Mouse (Mus musculus) neural tube, embryonic 15.5 days (tissue): Measurements from ENCODE around the gene Psmb5. TPM values are rescaled to one million over a fixed set of nuclear protein-coding genes. Genes with fewer than 3 reads are reported as not detected.

Experiments used
- ATAC-seq: fragments of 200-750 bp; cut with Nextera tagmentation; 2 replicates; pipeline ENCODE4 v1.8.0; 2017; ENCODE audit warnings: mild to moderate bottlenecking, moderate TSS enrichment, moderate library complexity; ENCODE audit not compliant: low FRiP score
- H3K27ac ChIP-seq: fragments of 300-500 bp; sonication (generic); replicated peaks from 2 replicates; pipeline ENCODE4 v1.5.1; 2015; ENCODE audit warnings: mild to moderate bottlenecking, inconsistent platforms
- H3K27me3 ChIP-seq: fragments of 300-500 bp; sonication (generic); replicated peaks from 2 replicates; pipeline ENCODE4 v1.6.1; 2015; ENCODE audit warnings: inconsistent platforms
- H3K36me3 ChIP-seq: fragments of 300-500 bp; sonication (generic); 2 replicates; pipeline ENCODE4 v1.6.1; 2015; ENCODE audit warnings: inconsistent platforms
- H3K4me1 ChIP-seq: fragments of 300-500 bp; sonication (generic); 2 replicates; pipeline ENCODE4 v1.6.1; 2015; ENCODE audit warnings: inconsistent platforms
- H3K4me2 ChIP-seq: fragments of 300-500 bp; sonication (generic); 2 replicates; pipeline ENCODE4 v1.6.1; 2015; ENCODE audit warnings: inconsistent platforms, mild to moderate bottlenecking, moderate library complexity
- H3K4me3 ChIP-seq: fragments of 300-500 bp; sonication (generic); replicated peaks from 2 replicates; pipeline ENCODE4 v1.5.1; 2015; ENCODE audit warnings: mild to moderate bottlenecking, inconsistent platforms
- H3K9ac ChIP-seq: fragments of 300-500 bp; sonication (generic); replicated peaks from 2 replicates; pipeline ENCODE4 v1.6.1; 2015; ENCODE audit warnings: mild to moderate bottlenecking, inconsistent platforms
- H3K9me3 ChIP-seq: fragments of 300-500 bp; sonication (generic); replicated peaks from 2 replicates; pipeline ENCODE4 v1.6.1; 2016; ENCODE audit warnings: inconsistent platforms
- WGBS: fragments of 180-500 bp; shearing (Covaris S2); methylation state at CpG from one replicate; pipeline ENCODE4 v1.1.7; 2015; ENCODE audit warnings: mixed read lengths; 5-methylcytosine and 5-hydroxymethylcytosine counted together
- polyA plus RNA-seq: library from polyadenylated mRNA; unstranded; fragments of >200 nt; fragmentation: Nextera tagmentation; extraction: Ambion mirVana; gene quantifications from 2 replicates; pipeline ENCODE4 v1.2.1, GENCODE M21; 2015

Gene Psmb5
- 446 and 448 TPM in 2 replicates for polyA plus RNA-seq

GRCm38 (mm10) chr14:54617897-54618365 lies at the start of gene Psmb5:
Psmb5 (minus strand) TSS chr14:54618022.
- Histone ChIP-seq H3K36me3 (peaks cover 24% of the 10 kb centered on the region), H3K4me3 (peak within 1 kb of the TSS; percentile 81), H3K27me3 (no peaks in the 10 kb centered on the region), H3K4me1 (peaks cover 26% of the 10 kb centered on the region), H3K27ac (peak within 1 kb of the TSS; percentile 85), H3K4me2 (peak within 1 kb of the TSS; percentile 73), H3K9me3 (no peaks in the 10 kb centered on the region), H3K9ac (peak within 1 kb of the TSS; percentile 80)
- peak; percentile 92 for ATAC-seq
- under 1% methylated on average over 25 of the region's 25 CpGs for WGBS

GRCm38 (mm10) chr14:54664477-54665222 lies 46.8 kb upstream of the Psmb5 start:
- whole genome bisulfite sequencing = 92% methylated on average over 10 of the region's 10 CpGs

GRCm38 (mm10) chr14:54660009-54660408 lies 42.2 kb upstream of the Psmb5 start:
- Histone ChIP-seq H3K9ac (no peak overlapping the region), H3K27ac (no peak overlapping the region), H3K9me3 (no peaks in the 10 kb centered on the region), H3K4me2 (no peak overlapping the region), H3K36me3 (peaks cover 94% of the 10 kb centered on the region), H3K27me3 (no peaks in the 10 kb centered on the region), H3K4me1 (no peaks in the 10 kb centered on the region), H3K4me3 (no peak overlapping the region)
- ATAC-seq = no peak
- 88% methylated on average over 2 of the region's 2 CpGs for WGBS

More at GRCm38 (mm10) chr14:54664477-54665222, 46.8 kb upstream of the Psmb5 start:
- Histone ChIP-seq H3K4me1 (no peaks in the 10 kb centered on the region), H3K9me3 (no peaks in the 10 kb centered on the region), H3K27me3 (no peaks in the 10 kb centered on the region), H3K36me3 (peaks cover 93% of the 10 kb centered on the region), H3K4me2 (no peak overlapping the region), H3K4me3 (no peak overlapping the region), H3K9ac (no peak overlapping the region), H3K27ac (no peak overlapping the region)
- ATAC-seq = no peak

- no peaks in the 10 kb centered on the region for H3K9me3 ChIP-seq
- peak overlapping the region; percentile 84 for H3K27ac ChIP-seq
- peaks cover 49% of the 10 kb centered on the region for H3K4me1 ChIP-seq
- peak overlapping the region; percentile 62 for H3K9ac ChIP-seq
- no peaks in the 10 kb centered on the region for H3K27me3 ChIP-seq
- H3K36me3 ChIP-seq = peaks cover 58% of the 10 kb centered on the region
- WGBS = under 1% methylated on average over 12 of the region's 12 CpGs
- peak overlapping the region; percentile 65 for H3K4me2 ChIP-seq
- H3K4me3 ChIP-seq = peak overlapping the region; percentile 57
- ATAC-seq = peak; percentile 77
Observed at GRCm38 (mm10) chr14:54653496-54653895, 35.7 kb upstream of the Psmb5 start.

GRCm38 (mm10) chr14:54652787-54653186 lies 35.0 kb upstream of the Psmb5 start:
- Histone ChIP-seq H3K36me3 (peaks cover 57% of the 10 kb centered on the region), H3K9ac (peak overlapping the region; percentile 62), H3K4me2 (peak overlapping the region; percentile 65), H3K9me3 (no peaks in the 10 kb centered on the region), H3K4me3 (peak overlapping the region; percentile 57), H3K4me1 (peaks cover 54% of the 10 kb centered on the region), H3K27me3 (no peaks in the 10 kb centered on the region), H3K27ac (peak overlapping the region; percentile 84)
- ATAC-seq = no peak; the same call in 1 of the 2 replicates
- WGBS = 0% methylated on average over 7 of the region's 7 CpGs

GRCm38 (mm10) chr14:54651556-54651955 lies 33.7 kb upstream of the Psmb5 start:
- Histone ChIP-seq H3K4me1 (peaks cover 54% of the 10 kb centered on the region), H3K27ac (peak overlapping the region; percentile 84; the same call in 1 of the 2 replicates), H3K36me3 (peaks cover 57% of the 10 kb centered on the region), H3K4me3 (peak overlapping the region; percentile 57; the same call in 1 of the 2 replicates), H3K9ac (0 out of 2 replicates have a peak overlapping the region, but pooled peaks have one; percentile 62), H3K9me3 (no peaks in the 10 kb centered on the region), H3K4me2 (peak overlapping the region; percentile 65), H3K27me3 (no peaks in the 10 kb centered on the region)
- WGBS = 88% methylated on average over 4 of the region's 4 CpGs
- ATAC-seq = peak; percentile 15; the same call in 1 of the 2 replicates

DNA sequence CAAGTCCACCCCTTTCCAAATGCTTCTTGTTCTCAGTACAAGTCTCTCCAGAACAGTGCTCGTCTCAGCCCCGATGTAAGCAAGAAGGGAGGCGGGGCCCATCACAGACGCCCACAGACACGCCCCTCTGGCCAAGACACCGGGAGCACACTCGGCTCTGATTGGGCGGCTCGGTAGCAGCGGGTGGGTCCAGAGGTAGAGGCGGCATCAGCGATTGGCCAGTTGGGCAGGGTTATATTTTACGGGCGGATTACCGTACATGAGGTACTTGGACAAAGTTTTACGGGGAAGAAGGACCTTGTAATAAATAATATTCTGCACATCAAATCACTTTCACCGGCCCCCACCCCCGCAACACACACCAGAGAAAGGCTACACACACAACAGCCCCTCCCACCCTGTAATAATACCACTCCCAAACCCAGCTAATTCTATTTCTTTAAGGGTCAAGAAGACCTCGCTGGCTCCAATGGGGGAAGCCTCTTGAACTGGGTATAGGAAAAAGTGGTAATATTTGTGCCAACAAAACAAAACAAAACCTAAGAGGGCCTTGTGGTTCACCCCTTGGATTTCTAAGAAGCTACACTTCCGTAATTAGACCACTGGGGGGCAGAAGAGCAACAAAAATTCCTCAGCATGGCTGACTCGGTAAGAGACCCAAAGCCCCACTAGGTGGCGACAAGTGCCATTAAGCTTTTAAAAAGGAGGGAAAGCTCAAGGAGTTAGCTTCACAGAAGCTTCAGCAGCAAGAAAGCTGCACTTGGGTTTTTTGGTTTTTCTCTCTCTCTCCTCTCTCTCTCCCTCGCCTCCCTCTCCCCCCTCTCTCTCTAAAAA lies 33.0 kb upstream of the Psmb5 start:
- no peak overlapping the region for H3K9ac ChIP-seq
- ATAC-seq = peak; percentile 37
- peaks cover 54% of the 10 kb centered on the region for H3K4me1 ChIP-seq
- H3K4me2 ChIP-seq = peak overlapping the region; percentile 65
- H3K9me3 ChIP-seq = no peaks in the 10 kb centered on the region
- peaks cover 57% of the 10 kb centered on the region for H3K36me3 ChIP-seq
- H3K27ac ChIP-seq = 0 out of 2 replicates have a peak overlapping the region, but pooled peaks have one; percentile 84
- 66% methylated on average over 23 of the region's 23 CpGs for WGBS
- no peak overlapping the region; the same call in 1 of the 2 replicates for H3K4me3 ChIP-seq
- H3K27me3 ChIP-seq = no peaks in the 10 kb centered on the region

DNA sequence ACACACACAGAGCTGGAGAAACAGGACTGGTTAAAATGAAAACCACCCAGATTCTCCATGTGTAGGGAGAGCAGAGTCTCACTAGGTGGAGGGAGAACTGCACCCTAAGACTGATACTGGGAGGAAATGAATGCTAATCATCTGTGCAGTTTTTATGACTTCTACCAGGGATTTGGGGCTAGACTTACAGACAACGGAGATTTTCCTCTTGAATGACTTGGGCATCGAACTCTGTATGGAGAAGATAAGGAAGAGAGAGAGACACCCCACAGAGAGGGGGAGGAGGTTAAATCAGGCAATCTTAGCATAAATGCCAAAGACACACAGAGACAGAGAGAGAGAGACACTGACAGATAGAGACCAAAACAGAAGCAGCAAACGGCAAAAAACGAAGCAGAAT lies 30.1 kb upstream of the Psmb5 start:
- no peak for ATAC-seq
- Histone ChIP-seq H3K4me1 (peaks cover 45% of the 10 kb centered on the region), H3K9ac (no peak overlapping the region), H3K4me3 (no peak overlapping the region), H3K4me2 (no peak overlapping the region), H3K27me3 (no peaks in the 10 kb centered on the region), H3K9me3 (no peaks in the 10 kb centered on the region), H3K36me3 (peaks cover 81% of the 10 kb centered on the region), H3K27ac (no peak overlapping the region)
- WGBS = 80% methylated on average over 4 of the region's 4 CpGs

DNA sequence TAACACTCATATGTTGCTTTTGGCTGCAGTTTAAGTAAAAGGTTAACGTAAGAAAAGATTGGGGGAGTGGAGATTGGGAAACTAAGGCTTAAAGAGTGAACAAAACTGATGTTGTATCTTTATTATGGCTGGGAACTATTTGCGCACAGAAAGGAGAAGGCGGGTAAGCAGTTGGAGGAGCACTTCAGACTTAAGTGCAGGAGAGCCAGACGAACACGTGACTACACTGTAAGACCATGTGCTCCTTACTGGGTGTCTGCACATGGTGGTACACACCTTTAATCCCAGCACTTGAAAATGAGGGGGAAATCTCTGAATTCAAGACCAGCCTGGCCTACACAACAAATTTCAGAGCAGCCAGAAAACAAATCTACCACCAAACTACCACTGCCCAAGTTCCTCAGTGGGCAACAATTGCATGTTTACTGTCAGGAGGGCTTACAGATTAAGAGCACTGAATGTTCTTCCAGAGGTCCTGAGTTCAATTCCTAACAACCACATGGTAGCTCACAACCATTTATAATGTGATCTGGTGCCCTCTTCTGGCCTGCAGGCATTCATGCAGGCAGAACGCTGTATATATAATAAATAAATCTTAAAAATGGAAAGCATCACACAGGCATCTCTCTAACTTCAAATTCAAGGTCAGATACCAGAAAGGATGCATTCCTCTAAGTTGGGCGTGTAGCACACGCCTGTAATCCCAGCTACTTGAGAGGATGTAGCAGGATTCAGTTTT lies 29.2 kb upstream of the Psmb5 start:
- no peak for ATAC-seq
- 93% methylated on average over 8 of the region's 8 CpGs for WGBS
- H3K9me3 ChIP-seq = no peaks in the 10 kb centered on the region
- H3K9ac ChIP-seq = no peak overlapping the region
- no peak overlapping the region for H3K4me2 ChIP-seq
- H3K27me3 ChIP-seq = no peaks in the 10 kb centered on the region
- no peak overlapping the region for H3K4me3 ChIP-seq
- no peak overlapping the region for H3K27ac ChIP-seq
- peaks cover 88% of the 10 kb centered on the region for H3K36me3 ChIP-seq
- H3K4me1 ChIP-seq = peaks cover 37% of the 10 kb centered on the region

DNA sequence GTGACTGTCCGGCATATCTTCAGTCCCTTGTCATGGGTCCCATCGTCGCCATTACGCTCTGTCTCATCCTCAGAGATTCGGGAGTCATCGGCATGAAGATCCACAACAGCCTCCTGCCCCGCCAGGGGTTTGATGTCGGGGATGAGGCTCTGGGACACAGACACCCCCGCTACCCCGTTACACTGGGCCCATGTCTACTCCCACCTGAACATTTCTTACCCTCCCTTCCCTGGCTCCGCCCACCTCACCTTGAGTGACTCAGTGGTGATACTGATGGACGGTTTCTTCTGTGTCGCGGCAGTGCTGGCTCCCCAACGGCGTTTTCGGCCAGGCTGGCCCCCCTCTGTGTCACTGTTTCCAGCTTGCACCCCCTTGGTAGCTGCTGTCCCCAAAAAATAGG lies 28.6 kb upstream of the Psmb5 start:
- Histone ChIP-seq H3K9ac (no peak overlapping the region), H3K4me1 (peaks cover 34% of the 10 kb centered on the region), H3K9me3 (no peaks in the 10 kb centered on the region), H3K27ac (no peak overlapping the region), H3K36me3 (peaks cover 85% of the 10 kb centered on the region), H3K27me3 (no peaks in the 10 kb centered on the region), H3K4me3 (no peak overlapping the region), H3K4me2 (no peak overlapping the region)
- WGBS = 95% methylated on average over 17 of the region's 17 CpGs
- no peak for ATAC-seq

DNA sequence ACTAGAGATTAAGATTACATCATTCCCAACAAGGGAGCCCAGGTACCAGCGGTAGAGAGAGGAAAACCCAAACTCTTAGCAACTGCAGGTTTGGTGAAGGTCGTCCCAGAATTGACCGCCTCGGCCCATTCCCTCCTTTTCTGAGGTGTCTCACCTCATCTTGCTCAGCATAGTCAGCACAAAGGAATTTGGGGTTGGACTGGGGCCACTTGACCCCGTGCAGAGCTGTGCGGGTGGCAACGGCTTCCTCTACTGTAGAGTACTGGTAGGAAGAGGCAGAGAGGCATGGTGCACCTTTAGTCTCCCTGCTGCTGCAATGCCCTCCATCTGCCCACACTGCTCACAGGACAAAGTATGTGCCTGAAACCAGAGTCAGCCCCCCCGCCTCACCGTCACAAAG lies 26.5 kb upstream of the Psmb5 start:
- peaks cover 26% of the 10 kb centered on the region for H3K4me1 ChIP-seq
- no peaks in the 10 kb centered on the region for H3K27me3 ChIP-seq
- no peak overlapping the region for H3K9ac ChIP-seq
- H3K36me3 ChIP-seq = peaks cover 67% of the 10 kb centered on the region
- no peak overlapping the region for H3K27ac ChIP-seq
- no peak overlapping the region for H3K4me2 ChIP-seq
- no peak overlapping the region for H3K4me3 ChIP-seq
- 92% methylated on average over 9 of the region's 9 CpGs for WGBS
- no peak for ATAC-seq
- no peaks in the 10 kb centered on the region for H3K9me3 ChIP-seq
